Mouse (Mus musculus): ENCODE data around the gene Sp1. TPM values are rescaled to one million over a fixed set of nuclear protein-coding genes. Genes with fewer than 3 reads are reported as not detected.

Gene Sp1
- polyA plus RNA-seq, 1 experiment from 2014 or later, result 7.4 TPM

DNA sequence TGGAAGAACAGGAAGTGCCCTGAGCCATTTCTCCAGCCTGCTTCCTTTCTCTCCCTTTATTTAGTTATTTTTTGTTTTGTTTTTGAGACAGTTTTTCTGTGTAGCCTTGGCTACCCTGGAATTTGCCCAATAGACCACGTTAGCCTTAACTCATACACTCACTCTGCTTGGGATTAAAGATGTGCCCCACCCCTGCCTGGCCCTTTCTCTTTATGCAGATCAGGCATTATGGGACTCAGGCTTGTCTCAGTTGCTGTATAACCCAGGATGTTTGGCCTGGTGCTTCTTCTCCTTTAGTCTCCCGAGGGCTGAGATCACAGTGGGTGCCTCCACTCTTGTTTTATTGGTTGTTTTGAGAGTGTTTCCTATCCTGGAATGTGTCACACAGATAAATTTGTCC lies 13.4 kb upstream of the Sp1 start:
- Histone ChIP-seq H3K4me1 (ENCODE audit: control insufficient read depth, insufficient read depth, low read length) (no peaks in the 10 kb centered on the region), H3K4me3 (replicated peaks; ENCODE audit: low read depth, low read length) (no peak overlapping the region), H3K27me3 (ENCODE audit: control insufficient read depth, insufficient read depth, low read length) (no peaks in the 10 kb centered on the region), H3K4me2 (ENCODE audit: low read length) (no peak overlapping the region), H3K9ac (replicated peaks; ENCODE audit: low read length) (no peak overlapping the region), H3K9me3 (ENCODE audit: control insufficient read depth, low read length) (no peaks in the 10 kb centered on the region), H3K27ac (replicated peaks; ENCODE audit: low read depth, low read length) (no peak overlapping the region), H3K36me3 (ENCODE audit: control insufficient read depth, insufficient read depth, low read length) (no peaks in the 10 kb centered on the region)
- DNase-seq (no peak), ATAC-seq (ENCODE audit: low FRiP score, low TSS enrichment) (no peak)
- 14% methylated on average over 2 of the region's 2 CpGs for WGBS

DNA sequence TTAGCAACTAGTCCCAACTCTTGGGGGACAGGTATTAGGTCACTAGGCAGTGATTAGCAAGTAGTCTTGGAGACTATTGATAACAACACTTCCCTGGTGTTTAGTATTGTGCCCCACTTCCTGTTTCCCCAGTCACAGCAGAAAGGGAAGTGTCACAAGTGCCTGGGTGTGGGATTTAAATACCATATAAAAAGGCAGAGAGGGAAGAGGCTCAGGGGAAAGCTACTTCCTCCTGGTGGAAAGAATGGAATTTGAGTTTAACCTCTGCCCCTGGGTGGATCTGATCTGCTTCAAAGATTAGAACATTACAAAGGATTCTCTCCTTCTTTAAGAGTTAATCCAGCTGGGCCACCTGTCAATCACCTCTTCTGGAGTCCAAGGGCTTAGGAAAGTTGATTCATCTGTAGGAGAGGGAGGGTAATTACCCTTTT lies 12.3 kb upstream of the Sp1 start:
- H3K27me3 ChIP-seq (ENCODE audit: control insufficient read depth, insufficient read depth, low read length), result no peaks in the 10 kb centered on the region
- no peak for ATAC-seq (ENCODE audit: low FRiP score, low TSS enrichment)
- H3K27ac ChIP-seq (replicated peaks; ENCODE audit: low read depth, low read length), result no peak overlapping the region
- no peak overlapping the region for H3K4me2 ChIP-seq (ENCODE audit: low read length)
- no peaks in the 10 kb centered on the region for H3K4me1 ChIP-seq (ENCODE audit: control insufficient read depth, insufficient read depth, low read length)
- no peaks in the 10 kb centered on the region for H3K9me3 ChIP-seq (ENCODE audit: control insufficient read depth, low read length)
- no peak overlapping the region for H3K4me3 ChIP-seq (replicated peaks; ENCODE audit: low read depth, low read length)
- no peaks in the 10 kb centered on the region for H3K36me3 ChIP-seq (ENCODE audit: control insufficient read depth, insufficient read depth, low read length)
- no peak for DNase-seq
- H3K9ac ChIP-seq (replicated peaks; ENCODE audit: low read length), result no peak overlapping the region

DNA sequence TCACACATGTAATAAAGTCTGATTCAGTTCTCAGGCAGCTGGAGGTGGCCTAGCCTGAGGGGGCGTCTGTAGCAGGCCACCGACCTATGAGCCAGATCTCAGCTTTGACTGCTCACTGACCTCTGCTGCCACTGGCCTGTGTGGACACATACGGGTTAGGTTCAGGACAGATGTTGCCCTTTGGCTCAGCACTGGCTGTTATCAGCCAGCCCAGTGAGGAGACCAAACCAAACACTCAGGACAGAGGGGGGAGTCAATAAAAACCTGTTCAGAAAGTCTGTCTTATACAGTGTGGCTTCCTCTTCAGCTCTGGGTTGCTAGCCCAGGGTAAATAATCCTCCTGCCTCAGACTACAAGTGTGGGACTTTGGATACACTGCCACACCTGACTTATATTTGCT lies 10.9 kb upstream of the Sp1 start:
- DNase-seq (no peak), ATAC-seq (ENCODE audit: low FRiP score, low TSS enrichment) (no peak)
- Histone ChIP-seq H3K4me2 (ENCODE audit: low read length) (no peak overlapping the region), H3K36me3 (ENCODE audit: control insufficient read depth, insufficient read depth, low read length) (no peaks in the 10 kb centered on the region), H3K4me3 (replicated peaks; ENCODE audit: low read depth, low read length) (no peak overlapping the region), H3K9ac (replicated peaks; ENCODE audit: low read length) (no peak overlapping the region), H3K9me3 (ENCODE audit: control insufficient read depth, low read length) (no peaks in the 10 kb centered on the region), H3K27ac (replicated peaks; ENCODE audit: low read depth, low read length) (no peak overlapping the region), H3K4me1 (ENCODE audit: control insufficient read depth, insufficient read depth, low read length) (peaks cover 12% of the 10 kb centered on the region), H3K27me3 (ENCODE audit: control insufficient read depth, insufficient read depth, low read length) (no peaks in the 10 kb centered on the region)
- WGBS, result 10% methylated on average over 3 of the region's 3 CpGs

DNA sequence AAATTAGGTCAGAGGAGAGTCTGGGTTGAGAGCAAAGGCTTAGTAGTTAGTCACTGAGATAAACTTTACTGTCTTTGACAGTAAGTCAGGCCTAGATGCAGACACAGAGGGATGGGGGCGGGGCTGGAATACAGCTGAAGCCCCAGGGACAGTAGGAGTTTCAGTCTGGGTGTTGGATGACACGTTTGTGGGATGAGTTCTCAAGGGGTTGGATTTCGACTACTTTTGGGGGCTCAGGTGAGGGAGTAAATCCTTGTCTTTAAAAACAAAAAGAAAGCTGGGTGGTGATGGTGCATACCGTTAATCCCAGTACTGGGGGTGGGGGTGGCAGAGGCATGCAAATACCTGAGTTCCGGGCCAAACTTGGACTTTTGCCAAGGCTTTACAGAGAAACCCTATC lies 7.3 kb upstream of the Sp1 start:
- 22% methylated on average over 5 of the region's 5 CpGs for WGBS
- ATAC-seq (ENCODE audit: low FRiP score, low TSS enrichment) (no peak), DNase-seq (no peak)
- Histone ChIP-seq H3K27me3 (ENCODE audit: control insufficient read depth, insufficient read depth, low read length) (no peaks in the 10 kb centered on the region), H3K27ac (replicated peaks; ENCODE audit: low read depth, low read length) (no peak overlapping the region), H3K4me3 (replicated peaks; ENCODE audit: low read depth, low read length) (no peak overlapping the region), H3K9ac (replicated peaks; ENCODE audit: low read length) (no peak overlapping the region), H3K4me2 (ENCODE audit: low read length) (no peak overlapping the region), H3K4me1 (ENCODE audit: control insufficient read depth, insufficient read depth, low read length) (peaks cover 12% of the 10 kb centered on the region), H3K9me3 (ENCODE audit: control insufficient read depth, low read length) (no peaks in the 10 kb centered on the region), H3K36me3 (ENCODE audit: control insufficient read depth, insufficient read depth, low read length) (no peaks in the 10 kb centered on the region)

DNA sequence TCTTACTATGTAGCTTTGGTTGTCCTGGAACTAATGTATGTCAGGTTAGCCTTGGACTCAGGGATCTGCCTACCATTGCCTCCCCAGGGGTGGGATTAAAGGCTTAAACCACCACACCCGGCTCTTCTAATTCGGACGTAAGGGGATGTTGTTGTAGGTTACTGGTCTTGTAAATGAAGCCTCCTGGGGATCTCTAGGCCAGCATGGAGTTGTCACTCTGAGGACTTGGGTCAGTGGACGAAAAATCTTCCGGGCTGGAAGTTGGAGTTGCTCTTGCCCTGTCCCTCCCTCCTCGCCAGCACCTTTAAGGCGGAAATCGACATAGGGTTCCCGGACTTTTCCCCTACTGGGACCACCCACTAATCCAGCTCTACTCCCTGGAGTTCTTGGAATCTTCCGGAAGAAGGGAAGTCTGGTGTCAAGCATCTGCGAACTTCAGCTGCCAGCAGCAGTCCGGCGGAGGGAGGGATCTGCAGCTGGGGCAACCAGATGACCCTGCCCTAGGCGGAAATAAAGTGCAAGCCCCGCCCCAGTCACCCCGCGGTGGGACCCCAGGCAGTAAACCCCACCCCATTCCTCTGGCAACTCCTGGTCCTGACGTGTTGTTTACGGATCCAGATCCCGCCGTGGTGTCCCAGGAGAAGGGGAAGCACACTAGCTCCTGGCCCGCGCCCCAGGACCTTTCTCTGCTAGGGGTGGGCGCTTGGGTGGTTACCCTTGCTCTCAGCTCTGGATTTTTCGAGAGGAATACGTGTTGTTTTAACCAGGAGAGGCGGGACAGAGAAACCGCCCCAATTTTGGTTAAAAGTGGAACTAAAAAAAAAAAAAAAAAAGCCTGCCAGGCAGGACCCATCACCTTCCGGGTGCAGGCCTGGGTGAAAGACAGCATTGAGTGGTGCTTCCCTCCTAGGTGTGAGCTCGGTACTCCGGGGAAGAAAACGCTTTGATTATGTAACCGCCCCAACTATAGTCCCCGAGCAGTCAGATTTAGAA lies 6.4 kb upstream of the Sp1 start:
- no peaks in the 10 kb centered on the region for H3K9me3 ChIP-seq (ENCODE audit: control insufficient read depth, low read length)
- H3K9ac ChIP-seq (replicated peaks; ENCODE audit: low read length), result peak overlapping the region; percentile 51; the same call in 1 of the 2 replicates
- H3K4me2 ChIP-seq (ENCODE audit: low read length), result peak overlapping the region; percentile 60
- DNase-seq, result peak; percentile 57
- 5% methylated on average over 34 of the region's 34 CpGs for WGBS
- H3K36me3 ChIP-seq (ENCODE audit: control insufficient read depth, insufficient read depth, low read length), result no peaks in the 10 kb centered on the region
- H3K4me3 ChIP-seq (replicated peaks; ENCODE audit: low read depth, low read length), result peak overlapping the region; percentile 34
- H3K4me1 ChIP-seq (ENCODE audit: control insufficient read depth, insufficient read depth, low read length), result peaks cover 12% of the 10 kb centered on the region
- ATAC-seq (ENCODE audit: low FRiP score, low TSS enrichment), result peak; percentile 17; the same call in 1 of the 2 replicates
- H3K27ac ChIP-seq (replicated peaks; ENCODE audit: low read depth, low read length), result peak overlapping the region; percentile 37; the same call in 1 of the 2 replicates
- no peaks in the 10 kb centered on the region for H3K27me3 ChIP-seq (ENCODE audit: control insufficient read depth, insufficient read depth, low read length)

DNA sequence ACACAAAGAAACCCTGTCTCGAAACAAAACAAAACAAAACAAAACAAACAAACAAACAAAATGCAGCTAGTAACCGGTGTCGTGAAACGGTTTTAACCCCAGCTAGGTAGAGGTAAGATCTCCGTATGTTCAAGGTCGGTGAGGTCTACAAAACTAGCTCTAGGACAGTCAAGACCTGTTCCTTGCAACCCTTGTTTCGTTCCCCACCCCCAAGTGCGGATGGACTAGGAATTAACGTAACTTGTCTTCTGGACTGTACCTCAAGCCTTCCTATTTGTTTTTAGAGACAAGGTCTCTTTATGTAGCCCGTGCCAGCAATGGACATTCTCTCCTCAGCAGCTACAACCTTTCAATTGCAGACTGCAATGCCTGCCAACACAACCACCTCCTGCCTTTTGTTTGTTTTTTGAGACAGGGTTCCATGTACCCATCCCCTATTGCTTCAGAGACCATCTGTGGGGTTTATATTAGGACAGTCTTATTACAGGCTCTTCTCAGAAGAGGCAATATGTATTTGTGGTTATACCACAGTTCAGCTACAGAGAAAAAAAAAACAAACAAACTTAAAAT lies 5.4 kb upstream of the Sp1 start:
- ATAC-seq (ENCODE audit: low FRiP score, low TSS enrichment) (no peak), DNase-seq (no peak)
- Histone ChIP-seq H3K27ac (replicated peaks; ENCODE audit: low read depth, low read length) (no peak overlapping the region), H3K9me3 (ENCODE audit: control insufficient read depth, low read length) (no peaks in the 10 kb centered on the region), H3K4me1 (ENCODE audit: control insufficient read depth, insufficient read depth, low read length) (peaks cover 12% of the 10 kb centered on the region), H3K9ac (replicated peaks; ENCODE audit: low read length) (no peak overlapping the region), H3K27me3 (ENCODE audit: control insufficient read depth, insufficient read depth, low read length) (no peaks in the 10 kb centered on the region), H3K4me3 (replicated peaks; ENCODE audit: low read depth, low read length) (no peak overlapping the region), H3K36me3 (ENCODE audit: control insufficient read depth, insufficient read depth, low read length) (no peaks in the 10 kb centered on the region), H3K4me2 (ENCODE audit: low read length) (no peak overlapping the region)
- WGBS, result 84% methylated on average over 10 of the region's 10 CpGs

DNA sequence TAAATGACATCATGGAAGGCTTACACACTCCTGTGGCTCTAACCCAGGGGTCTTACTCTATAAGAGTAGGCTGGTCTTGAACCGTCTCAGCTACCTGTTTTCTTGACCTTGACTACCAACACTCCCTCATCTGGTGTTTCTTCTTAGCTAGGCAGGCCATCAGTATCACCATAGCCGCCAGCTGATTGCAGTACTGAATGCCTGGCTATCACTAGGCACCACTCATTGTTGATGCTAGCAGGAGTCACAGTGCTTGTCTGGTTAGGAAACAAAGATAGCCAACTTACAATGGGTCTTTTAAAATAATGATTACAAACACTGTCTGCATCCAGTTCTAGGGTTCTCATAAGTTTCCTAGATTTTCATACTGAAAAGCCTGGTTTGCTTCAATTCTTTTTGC lies 4.7 kb upstream of the Sp1 start:
- no peak for ATAC-seq (ENCODE audit: low FRiP score, low TSS enrichment)
- 76% methylated on average over 2 of the region's 2 CpGs for WGBS

DNA sequence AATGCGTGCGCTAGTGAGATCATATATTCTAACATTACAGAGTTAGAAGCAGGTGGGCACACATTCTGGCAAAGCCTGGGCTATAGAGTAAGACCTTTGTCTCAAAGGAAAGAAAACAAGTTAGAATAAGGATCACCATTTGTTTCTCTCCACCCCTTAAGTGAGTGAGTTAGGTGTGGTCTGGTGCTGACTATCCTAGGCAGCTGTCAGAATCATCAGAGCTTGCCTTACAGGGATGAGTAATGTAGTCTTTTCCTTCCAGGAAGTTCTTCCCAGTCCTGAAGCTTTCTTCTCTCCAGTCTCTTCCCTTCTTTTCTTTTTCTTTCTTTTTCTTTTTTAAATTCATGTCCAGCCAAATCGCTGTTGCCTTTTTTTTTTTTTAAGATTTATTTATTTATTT lies 3.7 kb upstream of the Sp1 start:
- no peaks in the 10 kb centered on the region for H3K36me3 ChIP-seq (ENCODE audit: control insufficient read depth, insufficient read depth, low read length)
- H3K4me2 ChIP-seq (ENCODE audit: low read length), result no peak overlapping the region
- H3K4me3 ChIP-seq (replicated peaks; ENCODE audit: low read depth, low read length), result no peak overlapping the region
- DNase-seq (no peak), ATAC-seq (ENCODE audit: low FRiP score, low TSS enrichment) (no peak)
- no peaks in the 10 kb centered on the region for H3K27me3 ChIP-seq (ENCODE audit: control insufficient read depth, insufficient read depth, low read length)
- no peak overlapping the region for H3K27ac ChIP-seq (replicated peaks; ENCODE audit: low read depth, low read length)
- no peaks in the 10 kb centered on the region for H3K9me3 ChIP-seq (ENCODE audit: control insufficient read depth, low read length)
- WGBS, result 98% methylated on average over 3 of the region's 3 CpGs
- H3K9ac ChIP-seq (replicated peaks; ENCODE audit: low read length), result no peak overlapping the region
- H3K4me1 ChIP-seq (ENCODE audit: control insufficient read depth, insufficient read depth, low read length), result peaks cover 13% of the 10 kb centered on the region

More for the DNA sequence above, 4.7 kb upstream of the Sp1 start:
- H3K9ac ChIP-seq (replicated peaks; ENCODE audit: low read length), result no peak overlapping the region
- no peak for DNase-seq
- H3K4me2 ChIP-seq (ENCODE audit: low read length), result no peak overlapping the region
- peaks cover 12% of the 10 kb centered on the region for H3K4me1 ChIP-seq (ENCODE audit: control insufficient read depth, insufficient read depth, low read length)
- no peak overlapping the region for H3K27ac ChIP-seq (replicated peaks; ENCODE audit: low read depth, low read length)
- no peaks in the 10 kb centered on the region for H3K27me3 ChIP-seq (ENCODE audit: control insufficient read depth, insufficient read depth, low read length)
- no peaks in the 10 kb centered on the region for H3K9me3 ChIP-seq (ENCODE audit: control insufficient read depth, low read length)
- no peaks in the 10 kb centered on the region for H3K36me3 ChIP-seq (ENCODE audit: control insufficient read depth, insufficient read depth, low read length)
- H3K4me3 ChIP-seq (replicated peaks; ENCODE audit: low read depth, low read length), result no peak overlapping the region
